Mouse (Mus musculus): ENCODE results near the gene Rnf144a.

The Rnf144a gene

GRCm38 (mm10) chr12:26367361-26367760 lies 47.7 kb downstream of the Rnf144a start:
- DNase-seq = no peak

DNA sequence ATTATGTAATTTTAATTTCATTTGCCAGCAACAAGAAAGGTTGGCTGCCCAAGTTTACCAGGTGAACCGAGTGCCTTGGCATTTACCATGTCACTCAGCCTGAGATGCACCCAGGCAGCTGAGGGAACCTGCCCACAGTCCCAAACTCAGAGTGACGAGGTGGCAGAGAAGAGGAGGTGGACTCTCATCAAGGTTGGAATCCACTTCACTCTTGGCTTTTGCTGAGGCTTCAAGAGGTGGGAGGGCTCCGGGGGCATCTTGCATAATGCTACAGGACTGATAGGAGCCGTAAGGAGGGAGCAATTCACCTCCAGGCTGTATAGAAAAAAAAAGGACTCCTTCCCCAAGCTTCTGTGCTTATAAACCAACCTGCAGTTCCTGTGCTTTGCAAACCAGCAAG lies 48.7 kb downstream of the Rnf144a start:
- DNase-seq = no peak

DNA sequence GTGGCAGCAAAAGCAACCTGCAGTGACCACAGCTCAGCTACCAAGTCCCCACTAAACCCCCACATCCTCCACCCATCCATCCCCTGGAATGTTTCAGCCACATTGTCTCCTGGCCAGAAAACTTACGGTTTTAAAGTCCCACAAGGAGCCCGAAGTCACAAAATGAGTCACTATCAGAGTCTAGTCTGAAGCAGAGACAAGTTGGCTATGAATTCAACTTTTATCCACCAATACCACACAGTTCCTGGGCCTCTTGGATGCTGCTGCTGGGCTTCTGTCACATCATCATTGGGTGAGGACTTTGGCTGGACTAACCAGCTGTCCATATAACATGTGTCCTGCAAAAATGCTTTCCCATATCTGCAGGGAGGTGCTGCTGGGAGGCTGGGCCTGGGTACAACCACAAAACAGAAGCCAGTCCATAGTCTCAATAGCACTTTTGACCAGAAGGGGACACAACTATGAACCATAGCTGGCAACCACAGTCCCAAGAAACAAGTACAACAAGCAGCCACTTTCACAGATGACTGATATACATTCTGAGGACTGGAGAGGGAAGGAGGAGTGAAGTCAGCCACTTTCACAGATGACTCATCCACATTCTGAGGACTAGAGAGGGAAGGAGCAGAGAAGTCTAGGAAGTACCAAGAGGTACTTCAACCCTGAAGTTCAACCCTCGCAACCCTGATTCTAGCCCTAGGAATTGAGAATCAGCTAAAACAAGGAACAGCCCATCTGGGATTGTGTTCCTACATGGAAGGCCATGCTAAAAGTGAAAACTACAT lies 49.3 kb downstream of the Rnf144a start:
- DNase-seq = no peak

DNA sequence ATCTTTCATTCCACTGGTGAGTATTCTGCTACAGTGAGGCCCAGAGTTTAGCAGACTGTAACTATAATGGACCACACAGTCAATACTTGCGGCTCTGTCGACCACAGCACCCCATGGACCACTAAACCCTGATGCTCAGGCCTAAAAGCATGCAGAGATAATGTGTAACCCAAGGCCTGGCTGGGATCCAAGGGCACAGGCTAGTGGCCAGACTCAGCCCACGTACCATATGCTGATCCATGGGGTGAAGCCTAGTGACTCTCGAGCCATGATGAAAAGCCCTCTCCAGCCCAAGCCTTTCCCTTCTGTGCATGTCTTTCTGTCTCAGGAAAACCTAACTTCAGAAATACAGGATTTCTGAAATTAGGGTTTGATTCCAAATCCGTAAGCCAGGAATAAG lies 50.2 kb downstream of the Rnf144a start:
- DNase-seq = peak; percentile 90 to 93

GRCm38 (mm10) chr12:26360946-26361523 lies 54.0 kb downstream of the Rnf144a start:
- DNase-seq = no peak

DNA sequence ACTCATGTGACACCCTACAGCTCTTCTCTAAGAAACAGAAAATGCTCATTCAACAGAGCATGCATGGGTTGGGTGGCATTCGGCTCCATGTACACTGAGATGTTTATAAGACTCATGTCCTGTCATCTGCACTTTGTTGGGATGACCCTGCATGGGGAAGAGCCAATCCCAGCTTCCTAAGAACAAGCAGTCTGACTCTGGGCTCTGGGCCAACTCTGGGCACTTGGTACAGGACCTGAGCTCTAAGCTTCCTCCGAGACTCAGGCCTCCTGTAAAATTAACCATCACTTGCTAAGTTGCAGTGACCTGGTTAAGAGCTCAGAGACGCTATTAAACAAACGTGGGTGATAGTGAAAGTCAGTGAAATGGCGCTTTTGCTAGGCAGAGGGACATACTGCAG lies 55.2 kb downstream of the Rnf144a start:
- peak; percentile 64 to 67 for DNase-seq

DNA sequence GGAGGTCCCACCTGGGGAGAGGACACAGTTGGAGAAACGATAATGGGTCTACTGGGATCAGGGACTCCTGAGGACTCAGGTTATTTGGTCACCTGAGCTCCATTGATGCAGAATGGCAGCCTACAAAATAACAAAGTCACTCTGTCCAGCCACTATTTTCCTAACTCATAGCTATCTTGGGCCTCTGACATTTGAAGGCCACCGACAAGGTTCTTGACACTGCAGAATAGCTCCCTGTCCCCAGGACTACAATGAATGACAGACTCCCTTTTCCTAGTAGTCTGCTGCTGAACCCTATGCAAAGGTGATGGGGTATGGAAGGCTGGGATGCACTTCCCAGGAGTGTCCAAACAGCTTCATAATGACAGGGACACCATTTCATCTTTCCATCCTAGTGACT lies 55.8 kb downstream of the Rnf144a start:
- no peak for DNase-seq

GRCm38 (mm10) chr12:26357246-26357645 lies 57.8 kb downstream of the Rnf144a start:
- DNase-seq = no peak

GRCm38 (mm10) chr12:26356191-26356590 lies 58.9 kb downstream of the Rnf144a start:
- DNase-seq = no peak

- DNase-seq = no peak
Observed at GRCm38 (mm10) chr12:26351321-26351720, 63.7 kb downstream of the Rnf144a start.

DNA sequence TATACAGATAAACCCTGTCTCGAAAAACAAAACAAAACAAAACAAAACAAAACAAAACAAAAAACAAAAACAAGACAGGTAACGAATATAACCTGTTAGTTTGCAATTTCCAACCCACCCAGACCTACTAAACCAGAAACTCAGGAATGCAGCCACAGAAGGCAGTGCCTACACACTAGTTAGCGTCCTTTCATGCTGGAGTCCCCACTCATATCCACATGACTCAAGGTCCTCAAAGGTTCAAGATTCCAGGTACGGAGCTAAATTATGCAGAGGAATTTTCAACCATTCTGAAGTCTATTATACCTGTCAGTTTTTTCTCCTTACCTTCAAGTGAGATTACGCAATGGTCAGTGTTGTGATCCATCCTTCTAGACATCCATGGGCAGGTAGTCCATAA lies 70.6 kb downstream of the Rnf144a start:
- no peak for DNase-seq

- DNase-seq = no peak
Observed at GRCm38 (mm10) chr12:26343131-26343530, 71.9 kb downstream of the Rnf144a start.

GRCm38 (mm10) chr12:26342663-26343062 lies 72.4 kb downstream of the Rnf144a start:
- no peak for DNase-seq

- no peak for DNase-seq
Observed at GRCm38 (mm10) chr12:26342086-26342485, 73.0 kb downstream of the Rnf144a start.

DNA sequence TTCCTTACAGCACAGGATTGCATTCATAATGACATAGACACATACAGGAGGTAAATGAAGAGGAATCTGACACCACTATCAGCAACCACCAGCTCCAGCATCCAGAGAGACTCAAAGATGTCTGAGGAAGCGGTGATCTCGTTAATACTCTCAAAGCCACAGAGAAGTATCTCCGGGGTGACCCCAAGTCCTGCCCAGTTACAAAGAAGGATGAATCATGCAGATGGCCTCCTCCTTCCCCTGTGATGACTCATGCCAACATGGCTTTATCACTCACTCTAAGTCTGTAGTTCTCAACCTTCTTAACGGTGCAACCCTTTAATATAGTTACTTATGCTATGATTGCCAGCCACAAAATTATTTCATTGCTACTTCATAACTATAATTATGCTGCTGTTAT lies 74.4 kb downstream of the Rnf144a start:
- no peak for DNase-seq

DNA sequence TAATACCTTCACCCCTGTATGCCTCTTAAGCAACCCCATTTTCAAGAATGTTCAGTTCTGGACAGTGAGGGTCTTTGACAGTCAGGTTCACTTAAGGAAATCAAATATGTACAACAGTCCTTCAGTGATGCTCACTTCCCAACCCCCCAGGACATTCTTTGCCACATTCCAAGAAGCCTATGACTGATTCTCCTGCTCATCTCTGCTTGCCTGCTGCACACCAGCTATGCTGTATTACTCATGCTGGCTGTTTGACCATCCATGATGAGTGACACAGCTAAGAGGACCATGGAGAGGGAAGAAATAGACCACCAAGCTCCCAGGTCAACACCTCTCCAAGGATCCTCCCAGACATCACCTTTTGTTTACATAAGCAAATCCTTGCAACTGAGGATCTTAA lies 75.2 kb downstream of the Rnf144a start:
- no peak for DNase-seq

DNA sequence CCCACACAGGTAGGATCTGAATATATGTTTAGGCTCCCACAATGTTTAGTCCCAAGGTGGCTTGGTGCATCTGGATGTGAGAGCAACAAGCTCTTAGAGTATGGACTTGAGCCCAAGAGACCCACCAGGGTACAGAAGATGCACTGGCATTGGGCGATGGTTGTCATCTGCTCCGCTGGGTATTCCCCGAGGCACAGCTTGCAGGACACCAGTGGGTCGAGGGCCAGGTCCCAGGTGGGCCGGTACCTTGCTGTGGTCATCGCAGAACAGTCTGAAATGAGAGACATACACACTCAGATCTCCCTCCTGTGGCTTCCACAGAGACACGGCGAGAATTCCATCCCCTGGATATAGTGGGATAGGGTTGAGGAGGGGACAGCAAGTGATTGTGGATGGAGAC lies 75.9 kb downstream of the Rnf144a start:
- no peak for DNase-seq

- DNase-seq = no peak
Observed at GRCm38 (mm10) chr12:26333678-26334077, 81.4 kb downstream of the Rnf144a start.

- DNase-seq = peak in 1 of 2 experiments; percentile 36
Observed at GRCm38 (mm10) chr12:26331048-26331447, 84.0 kb downstream of the Rnf144a start.

DNA sequence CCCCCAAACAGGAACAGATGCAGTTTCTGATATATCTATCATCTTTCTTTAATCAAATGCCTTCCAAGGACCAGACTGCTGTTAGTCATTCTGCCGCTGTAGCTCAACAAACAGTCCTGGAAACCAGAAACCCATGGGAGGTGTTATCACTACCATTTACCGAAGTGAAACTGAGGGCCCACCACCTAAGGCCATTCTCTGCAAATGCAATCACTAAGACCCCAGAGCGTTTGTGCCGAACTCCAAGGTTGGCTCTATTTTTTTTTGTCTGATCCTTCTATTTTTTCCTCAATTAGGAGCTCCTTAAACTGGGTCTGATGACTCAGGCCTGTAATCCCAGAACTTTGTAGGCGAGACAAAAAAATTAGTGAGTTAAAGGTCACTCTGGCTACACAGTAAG lies 85.3 kb downstream of the Rnf144a start:
- no peak for DNase-seq

DNA sequence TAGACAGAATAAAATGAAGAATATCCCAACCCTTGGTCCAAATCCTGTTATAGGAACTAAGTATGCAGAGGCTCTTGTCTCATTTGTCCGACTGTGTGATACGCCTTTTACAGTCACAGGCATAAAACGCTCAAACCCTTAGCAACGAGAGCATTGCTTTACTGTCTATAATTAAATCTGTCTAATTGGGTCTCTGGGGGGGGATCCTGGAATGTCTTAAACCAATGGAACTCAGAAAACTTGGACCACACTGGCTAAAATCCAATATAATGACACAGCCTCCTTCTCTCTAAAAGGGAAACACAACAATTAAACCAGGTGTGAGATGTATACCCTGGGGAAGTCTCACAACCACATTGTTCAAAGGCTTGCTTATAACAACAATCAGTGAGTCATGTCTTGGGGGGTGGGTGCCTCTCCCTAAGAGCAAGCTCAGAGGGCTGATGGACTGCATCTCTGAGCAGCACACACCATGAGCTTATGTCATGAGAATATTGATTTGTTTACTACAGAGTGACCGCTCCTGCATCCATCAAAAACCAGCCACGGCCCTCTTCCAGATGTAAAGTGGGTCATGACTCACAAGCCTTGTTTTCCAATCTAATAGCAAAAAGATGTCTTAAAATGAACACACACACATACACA lies 85.9 kb downstream of the Rnf144a start:
- DNase-seq = no peak

- no peak for DNase-seq
Observed at GRCm38 (mm10) chr12:26323783-26324364, 91.2 kb downstream of the Rnf144a start.

DNA sequence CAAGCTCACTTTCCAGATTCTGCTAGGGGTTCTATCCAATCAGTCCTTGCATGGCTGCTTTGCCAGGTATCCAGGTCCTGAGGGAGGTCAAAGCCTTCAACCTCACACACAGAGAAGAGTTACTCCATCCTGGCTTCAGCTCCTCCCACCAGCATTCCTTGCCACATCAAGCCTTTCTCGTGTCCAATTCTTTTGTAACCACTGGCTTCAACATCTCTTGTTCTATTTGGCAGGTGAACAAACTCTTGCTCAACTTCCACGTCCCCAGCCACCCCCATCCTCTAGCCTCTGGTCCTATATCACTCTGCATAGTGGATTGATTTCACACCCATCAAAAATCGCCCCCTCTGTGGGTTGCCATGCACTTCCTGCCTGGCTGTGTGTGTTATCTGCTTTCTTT lies 98.8 kb downstream of the Rnf144a start:
- no peak for DNase-seq

DNA sequence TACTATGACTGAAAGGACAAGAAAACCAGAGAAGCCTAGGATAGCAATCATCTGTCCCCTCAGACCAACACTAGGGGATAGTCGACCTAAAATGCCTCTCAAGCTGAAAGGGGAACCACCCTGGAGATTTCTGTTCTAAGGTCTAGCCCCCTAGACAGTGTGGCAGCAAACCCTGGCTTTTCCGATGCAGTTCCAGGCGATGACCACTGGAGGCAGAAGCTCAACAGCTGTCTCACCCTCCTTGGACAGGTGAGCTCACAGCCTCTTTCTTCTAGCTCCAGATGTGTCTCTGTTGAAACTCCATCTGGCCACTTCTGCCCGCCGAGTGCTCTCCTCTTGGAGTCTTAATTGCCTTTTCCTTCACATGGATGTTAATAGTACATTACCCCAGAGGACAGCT lies 100.1 kb downstream of the Rnf144a start:
- DNase-seq = peak; percentile 35 to 37
